Mouse (Mus musculus) embryonic fibroblast, embryonic 13.5 days (primary cell): ENCODE data around the gene Prm2.

Experiments
- CTCF ChIP-seq: IDR thresholded peaks from 2 replicates; pipeline ENCODE4 v1.5.1; 2011; ENCODE audit warnings: mild to moderate bottlenecking, control low read depth, low read length, moderate library complexity, borderline replicate concordance; ENCODE audit not compliant: insufficient read depth
- POLR2A ChIP-seq: IDR thresholded peaks from 2 replicates; pipeline ENCODE4 v1.6.1; 2011; ENCODE audit warnings: low read depth, mild to moderate bottlenecking, control low read depth, low read length, moderate library complexity

- TF ChIP-seq CTCF (no peak), POLR2A (0 out of 2 replicates have a peak, but pooled peaks have one; percentile 15)
These were observed 14.0 kb downstream of the Prm2 start for GRCm38 (mm10) chr16:10781862-10782371.
